Mouse (Mus musculus): ENCODE results near the gene Eya2. TPM values are rescaled to one million over a fixed set of nuclear protein-coding genes. Genes with fewer than 3 reads are reported as not detected.

The Eya2 gene
- polyA plus RNA-seq, 1 experiment from 2014 or later, result 11.4 TPM

- H3K27ac ChIP-seq, result peak overlapping the region; percentile 43; the same call in 1 of the 2 replicates
- no peak overlapping the region for H3K9ac ChIP-seq
- H3K36me3 ChIP-seq, result no peaks in the 10 kb centered on the region
- peaks cover 20% of the 10 kb centered on the region for H3K4me1 ChIP-seq
- H3K4me2 ChIP-seq, result no peak overlapping the region
- 28% methylated on average over 18 of the region's 18 CpGs for WGBS
- no peak overlapping the region for H3K4me3 ChIP-seq
- no peaks in the 10 kb centered on the region; the same call in 1 of the 2 replicates for H3K27me3 ChIP-seq
- H3K9me3 ChIP-seq, result no peaks in the 10 kb centered on the region
- ATAC-seq (ENCODE audit: insufficient number of reproducible peaks, low FRiP score, low TSS enrichment, low read depth), result peak; percentile 53; the same call in 1 of the 2 replicates
These were observed 137.9 kb downstream of the Eya2 start for GRCm38 (mm10) chr2:165732552-165733238.

- no peaks in the 10 kb centered on the region for H3K36me3 ChIP-seq
- no peaks in the 10 kb centered on the region for H3K9me3 ChIP-seq
- H3K9ac ChIP-seq, result no peak overlapping the region
- 51% methylated on average over 8 of the region's 8 CpGs for WGBS
- H3K27ac ChIP-seq, result 0 out of 2 replicates have a peak overlapping the region, but pooled peaks have one; percentile 29
- no peak overlapping the region for H3K4me3 ChIP-seq
- ATAC-seq (ENCODE audit: insufficient number of reproducible peaks, low FRiP score, low TSS enrichment, low read depth), result no peak
- H3K4me2 ChIP-seq, result no peak overlapping the region
- no peaks in the 10 kb centered on the region; the same call in 1 of the 2 replicates for H3K27me3 ChIP-seq
- peaks cover 20% of the 10 kb centered on the region for H3K4me1 ChIP-seq
These were observed 138.9 kb downstream of the Eya2 start for GRCm38 (mm10) chr2:165733701-165734100.

- Histone ChIP-seq H3K36me3 (no peaks in the 10 kb centered on the region), H3K4me3 (no peak overlapping the region), H3K27me3 (no peaks in the 10 kb centered on the region; the same call in 1 of the 2 replicates), H3K27ac (no peak overlapping the region), H3K9ac (no peak overlapping the region), H3K4me1 (peaks cover 31% of the 10 kb centered on the region), H3K9me3 (no peaks in the 10 kb centered on the region), H3K4me2 (no peak overlapping the region)
- no peak for ATAC-seq (ENCODE audit: insufficient number of reproducible peaks, low FRiP score, low TSS enrichment, low read depth)
- WGBS, result 71% methylated on average over 2 of the region's 2 CpGs
These were observed 141.5 kb downstream of the Eya2 start for GRCm38 (mm10) chr2:165736297-165736696.

- Histone ChIP-seq H3K4me3 (no peak overlapping the region), H3K4me1 (peaks cover 21% of the 10 kb centered on the region), H3K9me3 (no peaks in the 10 kb centered on the region), H3K9ac (no peak overlapping the region), H3K4me2 (no peak overlapping the region), H3K27ac (0 out of 2 replicates have a peak overlapping the region, but pooled peaks have one; percentile 43), H3K36me3 (no peaks in the 10 kb centered on the region), H3K27me3 (no peaks in the 10 kb centered on the region)
- WGBS, result 38% methylated on average over 5 of the region's 5 CpGs
- ATAC-seq (ENCODE audit: insufficient number of reproducible peaks, low FRiP score, low TSS enrichment, low read depth), result no peak
These were observed 145.5 kb downstream of the Eya2 start for GRCm38 (mm10) chr2:165740381-165740780.

DNA sequence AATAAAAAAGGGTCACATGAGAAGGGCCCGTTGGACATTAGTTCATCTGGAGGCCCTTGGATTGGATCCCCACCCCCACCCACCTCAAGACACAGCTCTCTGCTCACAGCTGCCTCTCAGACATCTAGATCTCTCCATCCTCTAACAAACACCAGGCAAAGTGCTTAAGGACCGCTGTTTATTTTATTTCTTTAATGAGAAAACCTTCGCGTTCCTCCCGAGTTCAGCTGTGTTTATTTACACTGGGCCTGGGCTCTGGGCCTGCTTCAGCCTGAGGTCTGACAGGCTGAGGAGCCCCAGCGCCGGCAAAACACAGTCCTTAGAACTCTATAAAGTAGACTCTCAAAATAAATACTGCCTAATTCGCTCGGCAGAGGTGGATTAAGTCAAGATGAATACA, 146.2 kb downstream of the Eya2 start:
- 9% methylated on average over 9 of the region's 9 CpGs for WGBS
- H3K4me3 ChIP-seq, result no peak overlapping the region
- H3K4me2 ChIP-seq, result no peak overlapping the region
- peaks cover 27% of the 10 kb centered on the region for H3K4me1 ChIP-seq
- no peaks in the 10 kb centered on the region for H3K9me3 ChIP-seq
- no peaks in the 10 kb centered on the region for H3K36me3 ChIP-seq
- H3K27ac ChIP-seq, result peak overlapping the region; percentile 43; the same call in 1 of the 2 replicates
- no peak for ATAC-seq (ENCODE audit: insufficient number of reproducible peaks, low FRiP score, low TSS enrichment, low read depth)
- H3K27me3 ChIP-seq, result no peaks in the 10 kb centered on the region
- no peak overlapping the region for H3K9ac ChIP-seq

- 24% methylated on average over 11 of the region's 11 CpGs for WGBS
- peaks cover 28% of the 10 kb centered on the region for H3K4me1 ChIP-seq
- H3K4me3 ChIP-seq, result no peak overlapping the region
- no peak overlapping the region for H3K9ac ChIP-seq
- no peak for ATAC-seq (ENCODE audit: insufficient number of reproducible peaks, low FRiP score, low TSS enrichment, low read depth)
- no peak overlapping the region for H3K27ac ChIP-seq
- no peaks in the 10 kb centered on the region for H3K36me3 ChIP-seq
- no peaks in the 10 kb centered on the region for H3K27me3 ChIP-seq
- H3K9me3 ChIP-seq, result no peaks in the 10 kb centered on the region
- no peak overlapping the region for H3K4me2 ChIP-seq
These were observed 146.8 kb downstream of the Eya2 start for GRCm38 (mm10) chr2:165741526-165742050.

DNA sequence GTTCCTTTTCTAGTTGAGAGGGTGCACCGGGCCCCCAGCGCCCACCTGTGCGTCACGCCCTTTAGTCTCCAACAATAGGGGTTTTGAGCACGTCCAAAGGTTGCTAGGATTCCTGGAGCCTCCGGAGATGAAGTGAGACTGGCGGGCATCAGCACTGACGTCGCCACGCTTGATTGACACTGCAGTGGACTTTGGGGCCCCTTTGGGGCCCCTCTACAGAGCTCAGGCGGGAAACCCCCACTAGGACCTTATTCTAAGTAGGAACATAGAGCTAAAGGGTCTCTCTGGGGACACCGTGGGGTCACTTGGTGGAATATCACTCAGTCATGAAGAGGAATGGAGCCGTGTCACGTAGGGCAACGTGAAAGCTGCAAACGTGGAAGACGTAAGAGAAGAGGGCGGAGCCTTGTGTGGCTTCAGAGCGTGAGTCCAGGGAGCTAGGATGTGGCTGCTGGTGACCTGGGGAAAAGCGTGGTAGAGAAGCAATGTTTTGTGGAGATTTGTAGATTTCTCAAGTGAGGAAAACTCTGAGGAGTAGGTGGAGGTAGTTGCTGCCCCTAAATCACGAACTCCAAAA, 147.5 kb downstream of the Eya2 start:
- WGBS, result 40% methylated on average over 21 of the region's 21 CpGs
- Histone ChIP-seq H3K9me3 (no peaks in the 10 kb centered on the region), H3K27me3 (no peaks in the 10 kb centered on the region), H3K4me1 (peaks cover 28% of the 10 kb centered on the region), H3K36me3 (no peaks in the 10 kb centered on the region), H3K4me3 (no peak overlapping the region), H3K4me2 (no peak overlapping the region), H3K27ac (no peak overlapping the region), H3K9ac (no peak overlapping the region)
- no peak for ATAC-seq (ENCODE audit: insufficient number of reproducible peaks, low FRiP score, low TSS enrichment, low read depth)

DNA sequence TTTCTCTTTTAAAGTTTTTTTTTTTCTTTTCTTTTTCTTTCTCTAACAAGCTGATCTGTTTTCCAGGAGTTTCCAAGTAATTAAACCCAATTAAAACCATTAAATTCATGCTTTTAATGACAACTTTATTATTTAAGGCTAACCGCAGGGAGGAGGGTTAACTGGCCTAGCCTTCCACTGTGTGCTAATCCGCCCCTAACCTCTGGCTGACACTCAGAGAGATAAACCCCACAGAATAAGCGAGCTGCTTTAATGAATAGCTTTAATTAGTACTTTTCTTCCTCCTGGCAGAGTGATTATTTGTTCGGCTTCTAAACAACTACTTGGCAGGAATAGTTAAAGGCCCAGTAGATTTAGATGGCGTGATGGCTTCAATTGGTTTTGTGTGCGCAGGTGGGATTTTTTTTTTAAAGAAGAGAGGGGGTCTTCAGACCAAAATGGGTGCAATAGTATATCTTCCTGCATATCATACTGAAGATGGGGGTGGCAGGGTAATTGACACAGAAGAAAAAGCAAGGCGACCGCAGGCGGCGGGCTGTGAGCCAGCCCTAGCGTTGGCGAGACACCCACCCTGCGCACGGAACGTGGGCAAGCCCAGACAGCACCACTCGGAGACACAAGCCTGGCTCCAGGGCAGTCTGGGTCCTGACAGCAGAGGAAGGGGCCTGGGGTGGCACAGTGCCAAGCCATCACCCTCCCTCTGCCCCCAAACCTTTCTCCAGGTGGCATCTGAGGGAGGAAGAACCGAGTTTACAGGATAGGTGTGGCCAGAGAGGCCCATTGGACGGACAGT, 150.7 kb downstream of the Eya2 start:
- Histone ChIP-seq H3K36me3 (no peaks in the 10 kb centered on the region), H3K27me3 (no peaks in the 10 kb centered on the region), H3K9ac (no peak overlapping the region), H3K9me3 (no peaks in the 10 kb centered on the region), H3K4me3 (no peak overlapping the region), H3K27ac (no peak overlapping the region), H3K4me1 (peaks cover 38% of the 10 kb centered on the region), H3K4me2 (no peak overlapping the region)
- WGBS, result 59% methylated on average over 18 of the region's 18 CpGs
- no peak for ATAC-seq (ENCODE audit: insufficient number of reproducible peaks, low FRiP score, low TSS enrichment, low read depth)

GRCm38 (mm10) chr2:165747975-165748374, 153.1 kb downstream of the Eya2 start:
- no peak for ATAC-seq (ENCODE audit: insufficient number of reproducible peaks, low FRiP score, low TSS enrichment, low read depth)
- H3K4me1 ChIP-seq, result peaks cover 22% of the 10 kb centered on the region
- H3K4me2 ChIP-seq, result no peak overlapping the region
- no peaks in the 10 kb centered on the region for H3K27me3 ChIP-seq
- H3K36me3 ChIP-seq, result no peaks in the 10 kb centered on the region
- H3K27ac ChIP-seq, result no peak overlapping the region
- no peaks in the 10 kb centered on the region for H3K9me3 ChIP-seq
- WGBS, result 43% methylated on average over 7 of the region's 7 CpGs
- no peak overlapping the region for H3K9ac ChIP-seq
- H3K4me3 ChIP-seq, result no peak overlapping the region

DNA sequence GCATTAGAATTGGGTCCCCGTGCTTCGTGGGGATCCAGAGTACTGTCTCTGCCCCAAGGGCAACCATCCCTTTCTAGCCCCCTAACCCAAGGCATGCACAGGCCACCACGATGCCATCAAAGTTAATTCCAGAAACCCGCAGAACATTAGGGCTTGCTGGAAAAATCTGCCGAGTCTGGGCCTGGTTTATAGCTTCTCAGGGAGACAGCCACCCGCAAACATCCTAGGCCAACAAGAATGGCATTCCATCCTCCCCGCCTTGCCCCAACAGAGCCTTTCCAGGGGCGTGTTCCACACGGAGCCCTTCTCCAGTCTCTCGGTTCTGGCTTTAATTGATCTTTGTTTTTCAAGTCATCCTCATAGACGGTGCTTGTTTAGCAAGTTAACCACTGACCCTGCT, 153.6 kb downstream of the Eya2 start:
- Histone ChIP-seq H3K36me3 (no peaks in the 10 kb centered on the region), H3K4me3 (no peak overlapping the region), H3K27me3 (no peaks in the 10 kb centered on the region), H3K4me2 (no peak overlapping the region), H3K27ac (no peak overlapping the region), H3K4me1 (peaks cover 22% of the 10 kb centered on the region), H3K9me3 (no peaks in the 10 kb centered on the region), H3K9ac (no peak overlapping the region)
- no peak for ATAC-seq (ENCODE audit: insufficient number of reproducible peaks, low FRiP score, low TSS enrichment, low read depth)
- WGBS, result 11% methylated on average over 11 of the region's 11 CpGs

GRCm38 (mm10) chr2:165751068-165751467, 156.2 kb downstream of the Eya2 start:
- 33% methylated on average over 7 of the region's 7 CpGs for WGBS
- 0 out of 2 replicates have a peak, but pooled peaks have one; percentile 37 for ATAC-seq (ENCODE audit: insufficient number of reproducible peaks, low FRiP score, low TSS enrichment, low read depth)
- no peaks in the 10 kb centered on the region for H3K27me3 ChIP-seq
- no peaks in the 10 kb centered on the region for H3K36me3 ChIP-seq
- peaks cover 15% of the 10 kb centered on the region for H3K4me1 ChIP-seq
- no peak overlapping the region for H3K9ac ChIP-seq
- no peak overlapping the region for H3K4me2 ChIP-seq
- no peaks in the 10 kb centered on the region for H3K9me3 ChIP-seq
- no peak overlapping the region for H3K27ac ChIP-seq
- H3K4me3 ChIP-seq, result no peak overlapping the region

DNA sequence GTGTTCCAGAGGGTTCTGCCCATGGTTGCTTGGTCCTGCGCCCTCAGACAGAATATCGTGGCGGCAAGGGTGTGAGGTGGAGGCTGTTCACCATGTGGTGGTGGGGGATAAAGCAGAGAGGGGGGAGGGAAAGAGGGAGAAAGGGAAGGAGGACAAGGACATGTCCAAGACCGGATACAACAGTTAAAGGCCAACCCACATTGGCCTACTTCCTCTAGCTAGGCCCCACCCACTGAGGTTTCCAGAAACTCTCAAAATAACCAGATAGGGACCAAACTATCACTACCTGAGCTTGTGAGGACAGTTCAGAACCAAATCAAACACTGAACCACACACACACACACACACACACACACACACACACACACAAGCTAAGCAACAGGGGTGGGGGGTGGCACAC, 157.9 kb downstream of the Eya2 start:
- 74% methylated on average over 4 of the region's 4 CpGs for WGBS
- Histone ChIP-seq H3K36me3 (no peaks in the 10 kb centered on the region), H3K27ac (no peak overlapping the region), H3K9ac (no peak overlapping the region), H3K27me3 (no peaks in the 10 kb centered on the region), H3K4me3 (no peak overlapping the region), H3K4me1 (peaks cover 15% of the 10 kb centered on the region), H3K4me2 (no peak overlapping the region), H3K9me3 (no peaks in the 10 kb centered on the region)
- ATAC-seq (ENCODE audit: insufficient number of reproducible peaks, low FRiP score, low TSS enrichment, low read depth), result no peak
